12 mouse cellular contexts compared by ENCODE assay signal in genomic region chr1:180173017-180173416, GRCm38 (mm10).
"Had no signal": no experiment of that assay in that cellular context is flagged by ENCODE, and none has a peak within 500 bp of the region (broad histone marks: within the 10 kb centered on the region; RNA-seq: fewer than 3 reads in every experiment).

No protein-coding gene starts in this region.

- DNase-seq: kidney, postnatal 14 days; lung, adult 2 months; lung, postnatal 36 days; spleen, adult 18-20 months; thymus, adult 18-20 months; thymus, postnatal 14 days had no signal

- H3K9ac ChIP-seq: liver, embryonic 15.5 days; midbrain, embryonic 15.5 days; neural tube, embryonic 12.5 days had no signal

- H3K27me3 ChIP-seq: liver, embryonic 15.5 days; midbrain, embryonic 15.5 days; neural tube, embryonic 12.5 days had no signal

- ATAC-seq: lung, postnatal 0 days; midbrain, embryonic 15.5 days had no signal

- H3K27ac ChIP-seq: limb, embryonic 10.5 days; liver, embryonic 15.5 days; midbrain, embryonic 15.5 days; neural tube, embryonic 12.5 days had no signal

- H3K36me3 ChIP-seq: limb, embryonic 10.5 days; midbrain, embryonic 15.5 days; neural tube, embryonic 12.5 days had no signal

- H3K9me3 ChIP-seq: limb, embryonic 10.5 days; liver, embryonic 15.5 days; midbrain, embryonic 15.5 days; neural tube, embryonic 12.5 days had no signal

- H3K4me2 ChIP-seq: liver, embryonic 11.5 days; liver, embryonic 15.5 days; midbrain, embryonic 15.5 days; neural tube, embryonic 12.5 days had no signal

- H3K4me1 ChIP-seq: limb, embryonic 10.5 days; midbrain, embryonic 15.5 days; neural tube, embryonic 12.5 days had no signal

- H3K4me3 ChIP-seq: limb, embryonic 10.5 days; liver, embryonic 15.5 days; midbrain, embryonic 15.5 days; neural tube, embryonic 12.5 days had no signal
